Mouse (Mus musculus) E14TG2a.4 (cell line): Measurements from ENCODE around the gene Rnf126.

ENCODE experiments used
- CTCF ChIP-seq: conservative IDR thresholded peaks from 2 replicates; pipeline ENCODE4 v1.5.1; 2014; ENCODE audit warnings: low read length
- POU5F1 ChIP-seq: IDR thresholded peaks from 2 replicates; pipeline ENCODE4 v1.6.1; 2014; ENCODE audit warnings: low read length, borderline replicate concordance

DNA sequence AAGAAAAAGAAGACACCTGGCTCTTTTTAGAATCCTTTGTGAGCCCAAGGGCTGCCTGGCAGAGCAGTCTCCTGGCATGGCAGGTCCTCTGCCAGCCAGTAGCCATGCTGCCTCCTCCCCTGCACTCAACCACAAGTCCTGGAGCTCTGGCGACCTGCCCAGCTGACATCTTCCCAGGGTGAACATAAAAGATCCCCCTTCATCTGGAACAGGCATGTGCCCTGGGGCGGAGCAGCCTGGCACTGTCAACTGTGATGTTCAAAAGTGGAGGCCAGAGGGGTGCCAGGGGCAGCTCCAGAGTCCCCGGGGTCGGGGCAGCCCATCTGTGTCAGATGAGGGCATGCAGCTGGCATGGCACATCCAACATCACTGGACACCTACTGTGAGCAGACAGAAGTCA lies 51.8 kb downstream of the Rnf126 start:
- no peak for TF ChIP-seq CTCF
- TF ChIP-seq POU5F1: no peak
